Mouse (Mus musculus): ENCODE measurements at regions not wholly inside any gene's neighbourhood (a gene's known extent, or its start where the extent isn't known, plus 50 kb on each side); places are given as distances from the start of the nearest gene placed in this dataset.

- 57% methylated on average over 2 of the region's 2 CpGs for WGBS
Measured at GRCm38 (mm10) chr10:19412926-19413325, 56.6 kb downstream of the Olig3 start.

GRCm38 (mm10) chr10:19413935-19414334 is 57.6 kb downstream of the Olig3 start:
- 39% methylated on average over 5 of the region's 5 CpGs for whole genome bisulfite sequencing
- TF ChIP-seq CTCF (IDR thresholded peaks at IDR 0.05; ENCODE audit: low read depth), result no peak
- DNase-seq, result no peak
- H3K27me3 ChIP-seq (ENCODE audit: insufficient read depth, low read length), result no peaks in the 10 kb centered on the region
- ATAC-seq, result no peak
- H3K9me3 ChIP-seq (ENCODE audit: low read length), result no peaks in the 10 kb centered on the region
- H3K36me3 ChIP-seq (ENCODE audit: insufficient read depth), result no peaks in the 10 kb centered on the region
- H3K27ac ChIP-seq (ENCODE audit: low read depth, low read length), result no peak overlapping the region
- H3K4me1 ChIP-seq (ENCODE audit: insufficient read depth), result no peaks in the 10 kb centered on the region
- H3K4me2 ChIP-seq (ENCODE audit: low read depth), result no peak overlapping the region
- no peak overlapping the region for H3K4me3 ChIP-seq (ENCODE audit: low read depth, low read length)
- no peak overlapping the region for H3K9ac ChIP-seq

More at GRCm38 (mm10) chr10:19412926-19413325, 56.6 kb downstream of the Olig3 start:
- no peaks in the 10 kb centered on the region for H3K9me3 ChIP-seq (ENCODE audit: low read length)
- H3K27ac ChIP-seq (ENCODE audit: low read depth, low read length), result no peak overlapping the region
- H3K4me2 ChIP-seq (ENCODE audit: low read depth), result no peak overlapping the region
- DNase-seq (no peak), ATAC-seq (no peak)
- TF ChIP-seq CTCF (IDR thresholded peaks at IDR 0.05; ENCODE audit: low read depth), result peak; percentile 42
- no peaks in the 10 kb centered on the region for H3K36me3 ChIP-seq (ENCODE audit: insufficient read depth)
- H3K4me1 ChIP-seq (ENCODE audit: insufficient read depth), result no peaks in the 10 kb centered on the region
- H3K4me3 ChIP-seq (ENCODE audit: low read depth, low read length), result no peak overlapping the region
- H3K27me3 ChIP-seq (ENCODE audit: insufficient read depth, low read length), result no peaks in the 10 kb centered on the region
- no peak overlapping the region for H3K9ac ChIP-seq

GRCm38 (mm10) chr10:19414834-19415233 is 58.5 kb downstream of the Olig3 start:
- WGBS, result 49% methylated on average over 5 of the region's 5 CpGs
- ATAC-seq (no peak), DNase-seq (no peak)
- no peak for TF ChIP-seq CTCF (IDR thresholded peaks at IDR 0.05; ENCODE audit: low read depth)
- no peaks in the 10 kb centered on the region for H3K9me3 ChIP-seq (ENCODE audit: low read length)
- no peaks in the 10 kb centered on the region for H3K36me3 ChIP-seq (ENCODE audit: insufficient read depth)
- no peak overlapping the region for H3K9ac ChIP-seq
- no peak overlapping the region for H3K4me3 ChIP-seq (ENCODE audit: low read depth, low read length)
- no peaks in the 10 kb centered on the region for H3K4me1 ChIP-seq (ENCODE audit: insufficient read depth)
- H3K4me2 ChIP-seq (ENCODE audit: low read depth), result no peak overlapping the region
- H3K27me3 ChIP-seq (ENCODE audit: insufficient read depth, low read length), result no peaks in the 10 kb centered on the region
- H3K27ac ChIP-seq (ENCODE audit: low read depth, low read length), result no peak overlapping the region

GRCm38 (mm10) chr10:19424030-19424429 is 67.7 kb downstream of the Olig3 start:
- Histone ChIP-seq H3K36me3 (ENCODE audit: insufficient read depth) (no peaks in the 10 kb centered on the region), H3K4me3 (ENCODE audit: low read depth, low read length) (no peak overlapping the region), H3K9ac (no peak overlapping the region), H3K27me3 (ENCODE audit: insufficient read depth, low read length) (no peaks in the 10 kb centered on the region), H3K4me1 (ENCODE audit: insufficient read depth) (no peaks in the 10 kb centered on the region), H3K9me3 (ENCODE audit: low read length) (no peaks in the 10 kb centered on the region), H3K4me2 (ENCODE audit: low read depth) (no peak overlapping the region), H3K27ac (ENCODE audit: low read depth, low read length) (no peak overlapping the region)
- no peak for TF ChIP-seq CTCF (IDR thresholded peaks at IDR 0.05; ENCODE audit: low read depth)
- 30% methylated on average over 1 of the region's 1 CpGs for WGBS
- DNase-seq (peak; percentile 26), ATAC-seq (peak; percentile 43; the same call in 1 of the 2 replicates)

GRCm38 (mm10) chr10:19424961-19425360 is 68.6 kb downstream of the Olig3 start:
- TF ChIP-seq CTCF (IDR thresholded peaks at IDR 0.05; ENCODE audit: low read depth), result no peak
- no peaks in the 10 kb centered on the region for H3K27me3 ChIP-seq (ENCODE audit: insufficient read depth, low read length)
- ATAC-seq, result no peak
- H3K4me1 ChIP-seq (ENCODE audit: insufficient read depth), result no peaks in the 10 kb centered on the region
- no peaks in the 10 kb centered on the region for H3K36me3 ChIP-seq (ENCODE audit: insufficient read depth)
- no peak overlapping the region for H3K27ac ChIP-seq (ENCODE audit: low read depth, low read length)
- no peaks in the 10 kb centered on the region for H3K9me3 ChIP-seq (ENCODE audit: low read length)
- no peak overlapping the region for H3K9ac ChIP-seq
- no peak overlapping the region for H3K4me2 ChIP-seq (ENCODE audit: low read depth)
- WGBS, result 52% methylated on average over 3 of the region's 3 CpGs
- no peak overlapping the region for H3K4me3 ChIP-seq (ENCODE audit: low read depth, low read length)
- DNase-seq, result no peak

GRCm38 (mm10) chr10:19426835-19427234 is 70.5 kb downstream of the Olig3 start:
- Histone ChIP-seq H3K4me2 (ENCODE audit: low read depth) (no peak overlapping the region), H3K4me1 (ENCODE audit: insufficient read depth) (no peaks in the 10 kb centered on the region), H3K4me3 (ENCODE audit: low read depth, low read length) (no peak overlapping the region), H3K9me3 (ENCODE audit: low read length) (no peaks in the 10 kb centered on the region), H3K36me3 (ENCODE audit: insufficient read depth) (no peaks in the 10 kb centered on the region), H3K27me3 (ENCODE audit: insufficient read depth, low read length) (0 out of 2 replicates have a peak, but pooled peaks cover 2% of the 10 kb centered on the region), H3K9ac (no peak overlapping the region), H3K27ac (ENCODE audit: low read depth, low read length) (no peak overlapping the region)
- WGBS, result 84% methylated on average over 3 of the region's 3 CpGs
- no peak for ATAC-seq
- no peak for TF ChIP-seq CTCF (IDR thresholded peaks at IDR 0.05; ENCODE audit: low read depth)
- DNase-seq, result no peak

- no peak for DNase-seq
Measured at GRCm38 (mm10) chr10:19432515-19432914, 76.2 kb downstream of the Olig3 start.

More at GRCm38 (mm10) chr10:19432515-19432914, 76.2 kb downstream of the Olig3 start:
- H3K9me3 ChIP-seq (ENCODE audit: low read length), result no peaks in the 10 kb centered on the region
- no peaks in the 10 kb centered on the region for H3K4me1 ChIP-seq (ENCODE audit: insufficient read depth)
- H3K4me2 ChIP-seq (ENCODE audit: low read depth), result no peak overlapping the region
- no peak overlapping the region for H3K9ac ChIP-seq
- H3K36me3 ChIP-seq (ENCODE audit: insufficient read depth), result no peaks in the 10 kb centered on the region
- WGBS, result 89% methylated on average over 4 of the region's 4 CpGs
- no peak for ATAC-seq
- H3K27ac ChIP-seq (ENCODE audit: low read depth, low read length), result no peak overlapping the region
- TF ChIP-seq CTCF (IDR thresholded peaks at IDR 0.05; ENCODE audit: low read depth), result no peak
- H3K4me3 ChIP-seq (ENCODE audit: low read depth, low read length), result no peak overlapping the region
- H3K27me3 ChIP-seq (ENCODE audit: insufficient read depth, low read length), result 0 out of 2 replicates have a peak, but pooled peaks cover 6% of the 10 kb centered on the region
